Mouse (Mus musculus): ENCODE measurements around the gene Dennd6a.

GRCm38 (mm10) chr14:26569880-26570279 lies 3.8 kb upstream of the Dennd6a start:
- TF ChIP-seq EP300 (IDR thresholded peaks at IDR 0.05; ENCODE audit: low read depth) (no peak), CTCF (IDR thresholded peaks at IDR 0.05; ENCODE audit: low read depth) (no peak)
